Mouse (Mus musculus): ENCODE measurements around the gene Ahdc1.
A peak's percentile ranks its signal among the peaks of the same experiment; 100 is the strongest.
"Not testable (repeated sequence)": the region's sequence is repeated elsewhere in the genome, so short reads cannot be mapped to it uniquely, and the experiment has no call there.

Ahdc1 gene

DNA sequence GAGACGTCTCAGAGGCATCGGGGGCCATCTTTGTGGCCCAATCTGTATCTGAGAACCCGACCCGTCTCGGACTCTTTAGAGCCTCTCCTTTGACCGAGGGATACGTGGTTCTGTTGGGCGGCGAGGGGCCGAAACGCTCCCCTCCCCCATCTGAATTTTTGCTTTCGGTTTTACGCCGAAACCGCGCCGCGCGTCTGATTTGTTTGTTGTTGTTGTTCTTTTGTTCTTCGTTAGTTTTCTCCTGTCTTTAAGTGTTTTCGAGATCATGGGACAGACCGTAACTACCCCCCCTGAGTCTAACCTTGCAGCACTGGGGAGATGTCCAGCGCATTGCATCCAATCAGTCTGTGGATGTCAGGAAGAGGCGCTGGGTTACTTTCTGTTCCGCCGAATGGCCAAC, 85.6 kb downstream of the Ahdc1 start:
- DNase-seq (ENCODE audit: low spot score), result not testable (repeated sequence)

DNA sequence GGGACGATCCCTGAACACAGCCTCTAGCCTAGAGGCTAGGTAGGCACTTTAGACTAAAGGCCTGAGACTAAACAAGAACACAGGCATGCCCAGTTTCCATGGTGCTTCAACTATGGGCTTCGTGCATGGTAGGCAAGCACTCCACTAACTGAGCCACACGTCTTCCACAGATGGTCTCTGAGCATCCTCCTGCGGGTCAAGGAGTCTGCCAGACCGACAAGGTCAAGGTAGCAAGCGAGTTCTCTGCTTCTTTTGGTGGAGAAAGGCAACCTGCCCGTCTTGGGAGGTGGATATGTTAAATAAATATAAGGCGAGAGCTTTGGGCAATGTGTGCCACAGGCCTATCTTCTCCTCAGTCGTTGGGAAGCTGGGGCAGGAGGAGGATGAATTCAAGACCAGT, 90.7 kb downstream of the Ahdc1 start:
- DNase-seq (ENCODE audit: low spot score), result no peak

DNA sequence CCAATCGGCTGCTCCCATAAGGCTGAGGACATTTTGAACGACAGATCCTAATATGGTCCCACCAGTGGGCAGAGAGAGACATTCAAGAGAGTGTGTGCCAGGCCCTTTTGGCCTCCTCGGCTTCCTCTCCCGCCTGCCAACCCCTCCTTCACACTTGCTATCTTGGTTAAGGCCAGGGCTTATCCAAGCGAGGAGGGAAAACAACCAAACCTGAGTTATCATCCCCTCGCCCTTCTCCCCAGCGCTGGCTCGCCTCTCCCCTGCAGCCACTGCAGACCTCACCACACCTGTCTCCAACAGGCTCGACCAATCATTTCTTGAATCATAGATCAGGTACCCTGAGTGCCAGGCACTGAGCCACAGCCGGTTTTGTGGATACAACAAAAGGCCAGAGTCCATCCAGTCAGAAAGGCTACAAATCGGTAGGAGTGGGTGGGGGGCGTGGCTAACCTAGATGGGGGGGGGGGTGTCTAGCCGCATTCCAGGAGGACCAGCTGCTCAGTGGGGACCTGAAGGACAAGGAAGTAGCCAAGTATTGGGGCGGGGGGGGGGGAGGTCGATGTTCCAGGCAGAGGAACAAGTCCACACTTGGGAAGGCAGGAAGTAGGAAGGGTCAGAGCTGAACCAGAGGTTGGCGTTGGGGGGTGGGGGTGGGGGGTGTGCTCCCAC, 92.6 kb downstream of the Ahdc1 start:
- no peak for DNase-seq (ENCODE audit: low spot score)

DNA sequence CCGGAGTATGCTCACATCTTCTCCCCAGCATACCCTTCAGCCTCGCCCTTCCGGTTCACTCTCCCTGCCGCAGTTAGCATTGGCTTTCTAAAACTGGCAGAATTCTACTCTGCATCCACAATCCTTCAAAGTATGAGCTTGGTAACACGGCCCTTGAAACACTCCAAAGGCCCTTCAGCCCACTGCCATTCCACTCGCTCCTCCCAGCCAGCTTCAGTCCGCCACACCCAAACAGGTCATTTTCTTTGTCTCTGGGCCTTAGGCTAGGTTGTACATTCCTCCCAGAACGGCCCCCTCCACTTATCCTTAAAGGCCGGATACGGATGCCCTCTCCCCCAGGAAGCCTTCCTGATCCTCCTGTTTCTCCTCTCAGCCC, 93.1 kb downstream of the Ahdc1 start:
- peak; percentile 83 for DNase-seq (ENCODE audit: low spot score)

DNA sequence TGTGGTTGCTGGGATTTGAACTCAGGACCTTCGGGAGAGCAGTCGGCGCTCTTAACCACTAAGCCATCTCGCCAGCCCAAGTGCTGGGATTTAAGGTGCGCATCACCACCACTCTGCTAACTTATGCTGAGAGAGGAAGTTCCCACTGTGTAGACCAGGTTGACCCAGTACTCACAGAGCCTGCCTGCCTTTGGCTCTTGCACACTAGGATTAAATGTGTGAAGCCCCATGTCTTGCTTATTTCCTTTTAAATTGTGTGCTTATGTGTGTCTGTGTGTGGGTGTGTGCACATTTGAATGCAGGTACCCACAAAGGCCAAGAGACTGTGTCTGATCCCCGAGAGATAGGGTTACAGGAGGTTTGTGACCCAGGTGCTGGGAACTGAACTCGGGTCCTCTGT, 95.6 kb downstream of the Ahdc1 start:
- DNase-seq (ENCODE audit: low spot score), result no peak

DNA sequence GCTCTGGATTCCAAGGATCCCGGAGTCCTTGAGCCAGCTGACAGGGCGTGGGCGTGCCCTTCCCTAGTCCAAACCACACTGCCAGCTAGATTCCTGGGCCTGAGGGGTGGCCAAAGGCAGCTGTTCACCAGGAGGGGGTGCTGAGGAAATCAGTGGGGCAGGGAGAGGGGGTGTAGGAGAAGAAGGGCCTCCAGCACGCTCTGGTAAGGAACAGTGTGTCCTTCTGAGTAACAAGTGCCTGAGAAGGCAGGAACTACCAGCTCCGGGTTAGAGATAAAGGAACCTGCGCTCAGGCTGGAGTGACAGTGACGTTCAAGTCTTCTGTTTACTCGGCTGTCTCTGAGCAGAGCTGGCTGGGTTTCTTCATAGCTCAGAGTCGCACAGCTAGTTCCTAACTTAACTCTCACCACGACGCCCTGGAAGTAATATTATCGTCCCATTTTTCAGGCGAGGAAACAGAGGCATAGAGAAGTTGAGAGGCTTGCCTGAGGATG, 96.8 kb downstream of the Ahdc1 start:
- DNase-seq (ENCODE audit: low spot score), result peak; percentile 88

DNA sequence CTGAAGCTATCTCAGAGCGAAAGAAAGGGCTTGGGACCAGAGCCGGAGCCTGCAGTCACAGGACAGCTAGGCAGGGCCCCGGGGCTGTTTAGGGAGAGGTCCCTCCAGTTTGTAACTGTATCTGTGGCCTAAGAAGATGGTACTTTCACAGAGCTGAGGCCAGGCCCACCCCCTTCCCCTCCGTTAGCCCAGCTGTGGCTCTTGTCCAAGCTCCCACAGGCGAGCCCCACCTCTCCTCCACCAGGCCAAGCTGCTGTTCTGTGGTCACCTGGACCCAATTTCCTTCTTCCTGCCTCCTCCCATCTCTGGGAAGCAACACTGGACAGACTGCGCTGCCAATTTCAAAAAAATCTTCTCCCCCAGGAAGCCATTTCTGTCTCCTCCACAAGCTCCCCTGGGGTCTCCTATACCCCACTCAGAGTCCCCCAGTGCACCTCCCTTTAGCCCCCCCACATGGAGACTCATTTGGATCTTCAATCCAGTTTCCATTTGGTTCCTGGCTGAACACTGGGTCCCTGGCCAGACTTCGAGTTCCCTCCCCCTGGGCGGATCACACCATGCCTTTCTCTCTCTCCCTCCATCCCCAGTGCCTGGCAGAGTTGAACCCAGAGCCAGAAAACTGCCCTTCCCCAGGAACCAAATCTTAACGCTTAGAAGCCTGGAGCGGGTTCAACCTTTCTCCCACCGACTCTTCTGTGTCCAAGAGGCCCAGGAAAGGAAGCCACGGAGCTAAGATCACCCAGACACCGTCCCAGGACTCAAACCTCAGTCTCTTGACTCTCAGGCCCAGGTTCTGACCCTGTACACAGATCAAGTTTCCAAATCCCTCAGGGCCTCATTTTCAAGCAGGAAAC, 97.6 kb downstream of the Ahdc1 start:
- peak; percentile 51 for DNase-seq (ENCODE audit: low spot score)

DNA sequence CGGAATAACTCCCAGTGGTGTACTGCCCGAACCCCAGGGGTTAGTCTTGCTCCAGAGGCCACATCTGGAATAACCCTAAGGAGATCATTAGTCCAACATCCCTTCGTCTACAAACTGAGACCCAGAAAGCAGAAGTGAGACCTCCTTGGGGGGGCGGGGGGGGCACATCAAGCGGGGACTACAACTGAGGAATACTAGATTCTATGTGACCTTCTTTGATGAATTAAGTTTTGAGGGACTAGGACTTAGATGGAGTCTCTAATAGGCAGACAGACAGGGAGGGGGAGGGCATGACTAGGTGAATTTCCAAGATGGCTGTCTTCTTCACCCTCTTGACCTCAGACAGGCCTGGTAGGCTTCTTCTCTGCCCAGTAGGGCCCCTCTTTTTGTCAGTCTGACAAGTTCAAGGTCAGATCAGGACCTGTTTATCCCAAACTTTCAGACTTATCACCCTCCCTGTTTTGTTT, 98.3 kb downstream of the Ahdc1 start:
- DNase-seq (ENCODE audit: low spot score), result no peak

DNA sequence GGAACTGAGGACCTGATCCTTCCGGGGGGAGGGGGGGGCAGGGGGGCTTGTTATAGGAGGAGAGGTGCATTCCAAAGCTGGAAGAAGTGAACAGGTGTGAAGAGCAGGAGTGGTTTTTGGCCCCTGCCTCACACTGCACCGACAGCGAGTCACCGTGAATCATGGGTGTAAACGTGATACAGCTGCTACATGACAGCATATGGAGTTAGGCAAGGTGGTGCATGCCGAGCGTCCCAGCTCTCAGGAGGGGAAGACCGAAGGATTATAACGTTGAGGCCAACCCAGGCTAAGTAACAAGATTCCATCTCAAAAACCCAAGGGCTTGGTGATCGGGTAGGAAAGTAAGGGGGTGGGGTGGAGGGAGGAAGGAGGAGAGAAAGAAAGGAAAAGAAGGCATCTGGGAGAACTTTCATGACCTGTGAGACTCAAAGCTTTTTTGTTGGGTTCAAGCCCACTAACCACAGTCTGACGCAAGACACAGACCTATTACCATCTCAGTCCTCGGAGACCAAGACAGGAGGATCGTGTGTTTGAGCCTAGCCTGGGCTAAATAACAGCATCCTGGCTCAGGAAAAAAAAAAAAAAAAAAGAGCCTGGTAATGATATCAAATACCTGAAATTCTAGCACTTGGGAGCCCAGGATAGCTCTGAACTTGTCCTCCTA, 101.2 kb downstream of the Ahdc1 start:
- DNase-seq (ENCODE audit: low spot score), result no peak

DNA sequence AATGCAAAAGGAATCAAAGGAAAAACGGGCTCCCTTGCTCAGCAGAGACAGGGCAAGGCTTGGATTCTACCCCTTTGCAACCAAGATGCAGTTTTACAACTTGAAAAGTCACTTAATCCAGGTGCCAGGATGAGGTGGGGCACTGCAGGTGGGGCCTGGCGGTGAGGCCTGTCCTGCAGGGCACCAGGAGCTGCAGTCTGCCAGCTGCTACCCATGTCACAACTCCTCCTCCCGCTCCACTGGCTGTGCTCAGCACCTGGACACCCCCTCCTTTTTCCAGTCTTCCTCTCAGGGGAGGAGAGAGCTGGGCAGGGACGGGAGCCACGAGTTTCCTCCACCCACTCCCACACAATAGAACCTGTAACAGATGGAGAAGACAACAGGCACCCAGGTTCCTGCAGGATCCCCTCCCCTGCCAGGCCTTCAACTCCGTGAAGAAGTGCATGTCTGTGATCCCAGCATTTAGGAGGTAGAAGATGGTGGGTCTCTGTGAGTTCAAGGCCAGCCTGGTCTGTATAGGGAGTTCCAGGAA, 102.4 kb downstream of the Ahdc1 start:
- DNase-seq (ENCODE audit: low spot score), result no peak

DNA sequence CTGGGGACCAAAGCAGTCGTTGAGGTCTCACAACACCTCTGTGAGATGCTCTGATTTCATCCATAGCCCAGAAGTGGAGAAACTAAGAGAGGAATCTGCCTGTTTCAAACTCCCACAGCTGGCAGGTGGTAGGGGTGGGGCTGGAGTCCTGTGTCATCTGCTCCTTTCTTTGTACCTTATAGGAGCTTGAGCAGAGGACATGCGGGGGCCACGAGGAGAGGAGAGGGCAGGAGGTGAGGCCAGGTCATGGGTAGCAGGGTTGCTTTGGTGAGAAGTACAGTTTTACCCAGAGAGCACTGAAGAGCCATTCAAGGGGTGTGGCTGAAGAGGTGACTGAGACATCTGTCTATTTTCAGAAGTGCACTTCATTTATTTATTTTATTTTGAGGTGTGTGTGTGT, 103.7 kb downstream of the Ahdc1 start:
- DNase-seq (ENCODE audit: low spot score), result no peak

DNA sequence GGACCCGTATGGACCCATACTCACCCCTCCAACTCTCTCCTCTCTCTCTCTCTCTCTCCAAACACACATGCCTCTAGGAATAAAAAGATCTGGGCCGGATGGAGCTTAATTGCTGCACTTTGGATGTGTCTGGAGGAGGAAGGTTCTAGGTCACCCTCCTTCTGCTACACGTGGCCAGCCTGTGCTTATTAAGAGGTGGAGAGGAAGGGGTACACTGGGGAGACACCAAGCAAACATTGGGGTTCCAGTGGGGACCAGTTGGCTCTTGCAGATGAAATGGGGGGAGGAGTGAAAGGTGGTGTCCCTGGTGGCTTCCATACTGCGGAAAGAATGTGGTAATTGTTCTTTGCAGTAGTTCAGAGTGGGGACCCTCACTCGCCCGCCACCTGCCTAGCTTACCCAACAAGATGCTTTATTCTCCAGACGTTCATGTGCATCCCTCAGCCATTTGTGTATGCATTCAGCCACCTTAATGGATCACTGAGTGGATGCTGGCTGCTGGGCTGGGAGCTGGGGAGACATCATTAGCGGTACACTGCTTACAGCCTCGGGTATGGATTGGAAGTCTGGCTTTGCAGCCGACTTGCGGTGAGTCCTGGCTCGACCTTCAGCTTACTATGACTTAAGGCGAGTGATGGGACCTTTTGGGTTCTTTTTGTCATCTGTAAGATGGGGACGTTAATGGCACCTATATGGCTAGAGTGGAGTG, 104.8 kb downstream of the Ahdc1 start:
- DNase-seq (ENCODE audit: low spot score), result no peak

DNA sequence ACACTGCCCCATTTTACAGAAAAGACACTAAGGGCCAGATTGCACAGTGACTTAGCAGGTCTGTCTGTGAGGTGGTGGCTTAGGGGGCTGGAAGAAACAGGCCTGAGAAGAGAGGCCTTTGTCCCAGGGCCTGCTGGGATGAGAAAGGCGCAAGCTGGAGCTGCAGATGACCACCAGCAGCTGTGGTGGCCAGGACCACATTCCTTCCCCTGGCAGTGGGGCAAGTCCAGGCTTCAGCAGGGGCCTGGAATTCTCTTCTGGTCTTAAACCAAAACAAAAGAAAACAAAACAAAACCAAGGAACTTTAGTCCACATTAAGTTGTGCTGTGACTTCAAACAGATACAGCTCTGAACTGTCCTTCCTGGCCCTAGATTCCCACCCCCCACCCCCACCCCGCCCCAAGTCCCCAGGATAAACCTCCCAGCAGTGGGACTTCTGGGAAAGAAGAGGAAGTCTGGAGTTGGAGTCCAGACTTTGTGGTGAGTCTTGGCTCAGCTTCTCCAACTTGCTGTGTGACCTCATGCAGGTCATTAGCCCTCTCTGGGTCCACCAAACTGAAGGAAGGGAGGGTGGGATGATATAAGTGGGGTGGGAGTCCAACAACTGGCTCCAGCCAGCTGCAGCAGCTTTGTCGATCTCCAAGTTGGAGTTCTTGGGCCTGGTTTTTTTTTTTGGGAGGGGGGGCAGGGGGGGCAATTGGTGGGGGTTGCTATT, 105.9 kb downstream of the Ahdc1 start:
- DNase-seq (ENCODE audit: low spot score), result no peak

DNA sequence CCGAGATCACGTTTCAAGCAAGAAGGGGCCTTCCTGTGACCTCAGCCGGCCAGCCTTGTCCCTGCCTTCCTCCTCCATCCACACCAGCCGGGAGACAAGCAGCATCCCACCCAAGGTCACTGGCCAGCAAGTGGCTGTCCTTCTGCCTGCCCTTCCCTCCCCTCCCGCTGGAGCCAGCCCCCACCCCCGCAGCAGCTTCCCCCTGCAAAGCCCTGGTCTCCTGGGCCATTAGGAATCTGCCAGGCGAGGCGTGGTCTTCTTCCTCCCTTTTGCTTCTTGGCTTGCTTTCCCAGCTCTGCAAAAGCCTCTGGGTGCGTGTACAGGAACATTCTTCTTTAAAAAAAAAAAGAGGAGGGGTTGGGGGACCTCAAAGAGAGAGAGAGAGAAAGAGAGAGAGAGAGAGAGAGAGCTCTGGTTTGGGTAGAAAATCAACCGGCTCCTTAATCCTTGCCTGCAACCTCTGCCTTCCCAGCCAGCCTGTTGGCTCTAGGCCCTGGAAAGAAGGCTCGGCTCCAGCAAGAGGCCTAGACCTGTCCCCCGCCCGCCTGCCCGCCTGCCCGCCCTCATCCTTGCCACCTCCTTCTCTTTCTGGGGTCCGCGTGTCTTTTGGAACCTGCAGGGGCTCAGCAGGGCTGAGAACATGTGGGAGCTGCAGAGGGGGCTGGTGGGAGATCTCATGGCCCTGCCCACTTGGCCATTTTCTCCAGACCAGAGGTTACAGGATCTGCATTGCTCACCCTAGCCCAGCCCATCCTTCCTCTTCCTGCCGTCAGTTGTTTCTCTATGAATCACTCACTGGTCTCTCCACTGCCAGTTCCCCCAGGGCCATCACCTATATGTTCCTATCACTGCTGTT, 106.7 kb downstream of the Ahdc1 start:
- peak; percentile 81 for DNase-seq (ENCODE audit: low spot score)

DNA sequence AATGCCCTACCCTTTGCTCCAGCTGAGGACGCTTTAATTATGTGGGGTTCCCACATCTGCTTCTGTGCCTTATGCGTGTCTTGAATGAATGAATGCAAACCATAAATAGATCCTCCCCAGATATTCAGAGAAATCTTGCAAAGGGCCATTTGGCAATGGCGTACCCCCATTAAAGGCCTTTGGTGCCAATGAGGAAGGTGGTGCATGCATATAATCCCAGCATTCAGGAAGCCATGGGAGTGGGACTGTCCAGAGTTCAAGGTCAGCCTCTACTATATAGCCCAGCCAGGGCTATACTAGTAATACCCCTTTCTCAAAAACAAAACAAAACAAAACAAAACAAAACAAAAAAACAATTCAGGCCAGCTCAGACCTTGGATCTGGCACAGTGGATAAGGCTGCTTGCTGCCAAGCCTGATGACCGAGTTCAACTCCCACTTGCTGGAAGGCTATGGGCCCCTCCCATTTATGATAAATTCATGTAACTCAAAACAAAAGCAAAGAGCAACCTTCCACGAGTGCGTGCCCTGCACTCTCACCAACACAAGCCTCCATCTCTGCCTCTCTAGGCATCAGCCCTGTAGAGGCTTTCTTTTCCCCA, 107.8 kb downstream of the Ahdc1 start:
- DNase-seq (ENCODE audit: low spot score), result no peak

DNA sequence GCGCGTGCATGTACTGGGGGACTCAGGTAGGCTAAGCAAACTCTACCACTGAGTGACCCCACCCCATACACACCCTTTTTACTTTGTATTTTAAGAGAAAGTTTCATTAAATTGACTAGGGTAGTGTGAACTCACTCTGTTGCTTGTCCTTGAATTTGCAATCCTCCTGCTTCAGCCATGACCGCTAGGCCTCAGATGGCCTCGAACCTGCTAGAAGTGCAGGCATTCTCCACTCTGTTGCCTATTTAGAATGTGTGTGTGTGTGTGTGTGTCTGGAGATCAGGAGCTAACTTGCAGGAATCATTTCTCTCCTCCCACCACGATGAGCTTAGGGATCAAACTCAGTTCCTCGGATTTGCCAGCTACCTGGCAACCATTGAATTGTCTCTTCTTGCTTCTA, 108.5 kb downstream of the Ahdc1 start:
- DNase-seq (ENCODE audit: low spot score), result no peak

DNA sequence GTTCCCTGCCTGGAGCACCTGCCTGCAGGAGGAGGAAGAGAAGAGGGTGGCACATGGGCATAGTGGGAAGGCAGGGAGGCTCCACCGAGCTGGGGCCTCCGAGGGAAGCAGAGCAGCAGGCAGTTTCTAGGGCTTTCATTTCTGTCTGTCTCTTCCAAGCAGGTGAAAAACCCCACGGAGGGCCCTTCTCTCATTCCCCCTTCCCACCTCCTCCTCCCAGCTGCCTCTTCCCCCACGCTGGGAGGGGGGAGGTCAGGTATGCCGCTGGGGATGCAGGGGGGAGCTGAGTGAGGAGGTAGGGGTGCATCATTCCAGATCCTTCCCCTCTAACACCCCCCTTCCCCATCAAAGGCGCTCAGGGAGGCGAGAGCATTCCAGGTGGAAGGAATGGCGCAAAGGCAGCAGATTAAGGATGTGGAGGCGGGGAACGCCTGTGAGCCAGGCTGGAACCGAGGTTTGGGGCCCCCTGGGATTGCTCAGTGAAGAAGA, 109.8 kb downstream of the Ahdc1 start:
- no peak for DNase-seq (ENCODE audit: low spot score)

DNA sequence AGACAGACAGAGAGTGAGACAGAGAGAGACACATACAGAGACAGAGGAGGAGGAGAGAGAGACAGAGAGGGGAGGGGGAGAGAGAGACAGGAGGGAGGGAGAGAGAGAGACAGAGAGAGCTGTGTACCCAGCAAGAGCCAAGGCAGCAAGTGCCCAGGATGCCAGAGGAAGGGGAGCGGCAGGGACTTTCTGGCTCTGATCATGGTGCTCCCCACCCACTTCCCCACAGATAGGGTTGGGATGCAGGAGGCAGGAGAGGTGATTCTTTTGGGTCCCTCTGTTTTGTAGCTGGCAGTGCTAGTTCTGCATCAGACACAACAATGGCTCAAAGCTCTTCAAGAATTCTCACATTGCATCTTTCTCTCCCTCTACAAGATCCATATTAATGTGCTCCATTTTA, 110.4 kb downstream of the Ahdc1 start:
- DNase-seq (ENCODE audit: low spot score), result no peak

DNA sequence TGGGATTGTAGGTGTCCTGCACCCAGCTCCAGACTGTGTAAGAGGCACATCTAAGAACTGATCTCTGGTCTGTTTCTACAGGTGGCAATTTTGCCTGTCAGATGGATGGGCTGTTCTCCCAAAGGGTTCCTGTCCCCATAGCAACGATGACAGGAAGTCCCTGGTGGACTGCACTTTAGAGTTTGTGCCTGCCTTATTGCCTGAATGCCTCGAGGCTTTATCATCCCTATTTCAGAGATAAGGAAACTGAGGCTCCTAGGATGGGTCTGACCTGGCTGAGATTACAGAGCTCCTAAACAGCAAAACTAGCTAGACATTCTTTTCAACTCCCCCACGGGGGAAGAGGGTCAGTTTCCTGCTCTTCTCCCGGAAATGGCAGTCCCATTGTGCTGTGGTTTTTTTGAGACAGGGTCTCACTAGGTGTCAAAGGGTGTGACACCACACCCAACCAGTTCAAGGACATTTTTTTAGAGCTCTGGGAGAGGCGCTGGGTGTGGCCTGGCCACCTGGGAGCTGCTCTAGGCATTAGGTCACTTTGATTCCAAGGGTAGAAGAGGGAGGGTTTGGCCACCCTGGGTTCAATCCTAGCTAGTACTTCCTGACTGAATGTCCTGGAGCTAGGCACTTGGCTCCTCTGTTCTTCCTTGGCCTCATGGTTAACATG, 111.0 kb downstream of the Ahdc1 start:
- no peak for DNase-seq (ENCODE audit: low spot score)
